Mouse (Mus musculus): ENCODE data around the gene Ptprs.

Ptprs gene

DNA sequence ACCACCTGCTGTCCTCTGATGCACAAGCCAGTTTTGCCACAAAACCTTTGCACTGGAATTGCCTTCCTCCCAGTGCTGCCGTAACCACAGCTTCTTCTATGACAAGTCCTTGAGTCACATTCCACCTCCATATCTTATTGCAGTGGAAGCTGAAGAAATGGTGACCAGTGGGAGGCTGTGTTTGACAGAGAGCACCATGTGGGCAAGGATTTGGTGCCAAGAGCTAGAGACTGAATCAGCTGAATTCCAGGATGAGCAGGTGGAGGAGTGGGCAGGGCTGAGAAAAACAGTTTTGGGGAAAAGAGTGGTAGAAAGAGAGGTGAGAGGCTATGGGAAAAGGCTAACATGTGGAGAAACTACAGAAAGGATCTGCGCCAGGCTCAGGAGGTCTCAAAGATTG lies 17.6 kb upstream of the Ptprs start:
- no peak for DNase-seq (ENCODE audit: extremely low read depth, low read depth)

DNA sequence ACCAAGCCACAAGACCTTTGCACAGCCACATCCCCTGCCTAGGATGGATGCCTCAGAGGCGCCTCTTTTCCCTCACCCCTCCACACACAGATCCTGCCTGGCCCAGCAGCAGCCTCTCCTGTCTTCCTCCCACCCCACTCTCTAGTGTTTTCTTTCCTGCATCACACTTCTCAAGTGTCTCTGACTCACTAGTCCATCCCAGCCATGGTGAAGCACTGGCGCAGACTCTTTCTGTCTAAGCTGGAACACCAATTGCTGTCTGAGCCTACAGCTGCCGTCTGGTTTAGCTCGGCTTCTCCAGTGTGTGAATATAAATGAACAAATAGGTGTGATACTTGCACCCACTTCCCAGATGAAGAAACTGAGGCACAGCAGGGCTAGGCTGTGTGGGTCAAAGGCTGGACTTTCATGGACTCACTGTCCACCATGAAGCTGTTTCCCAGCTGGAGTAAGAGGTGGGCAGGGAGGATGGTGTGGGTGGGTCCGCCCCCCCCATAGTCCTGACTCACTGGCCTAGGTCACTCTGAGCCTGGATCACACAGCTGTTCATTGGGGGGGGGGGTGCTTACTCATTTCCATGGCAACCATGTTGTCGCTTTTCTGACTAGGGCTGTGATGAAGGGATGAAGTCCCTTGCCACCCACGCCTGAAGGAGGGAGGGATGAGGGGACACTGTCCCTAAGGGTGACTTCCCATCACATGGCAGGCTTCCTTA lies 14.3 kb upstream of the Ptprs start:
- no peak for DNase-seq (ENCODE audit: extremely low read depth, low read depth)

GRCm38 (mm10) chr17:56488028-56488427 lies 11.7 kb upstream of the Ptprs start:
- no peak for DNase-seq (ENCODE audit: extremely low read depth, low read depth)

DNA sequence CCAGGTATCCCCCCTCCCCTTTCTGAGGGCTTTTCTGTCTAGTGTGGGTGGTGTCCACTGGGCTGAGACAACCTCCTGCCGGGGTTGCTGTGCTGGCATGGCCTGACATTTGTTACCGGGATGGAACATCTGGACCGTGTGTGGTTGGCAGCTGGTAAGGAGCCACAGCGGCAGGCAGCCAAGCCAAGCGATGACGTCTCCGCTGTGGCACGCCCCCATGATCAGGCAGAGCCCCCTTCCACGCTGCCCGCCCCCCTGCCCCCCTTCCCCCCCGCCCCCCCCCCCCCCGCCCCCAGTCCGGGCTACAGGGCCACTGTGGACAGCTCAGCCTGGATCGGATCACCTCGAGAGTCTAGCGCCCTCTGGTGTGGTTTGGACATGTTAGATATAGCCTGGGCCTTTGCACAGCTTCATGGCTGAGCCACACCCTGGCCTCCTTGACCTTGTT lies 11.2 kb upstream of the Ptprs start:
- DNase-seq (ENCODE audit: extremely low read depth, low read depth) = no peak

DNA sequence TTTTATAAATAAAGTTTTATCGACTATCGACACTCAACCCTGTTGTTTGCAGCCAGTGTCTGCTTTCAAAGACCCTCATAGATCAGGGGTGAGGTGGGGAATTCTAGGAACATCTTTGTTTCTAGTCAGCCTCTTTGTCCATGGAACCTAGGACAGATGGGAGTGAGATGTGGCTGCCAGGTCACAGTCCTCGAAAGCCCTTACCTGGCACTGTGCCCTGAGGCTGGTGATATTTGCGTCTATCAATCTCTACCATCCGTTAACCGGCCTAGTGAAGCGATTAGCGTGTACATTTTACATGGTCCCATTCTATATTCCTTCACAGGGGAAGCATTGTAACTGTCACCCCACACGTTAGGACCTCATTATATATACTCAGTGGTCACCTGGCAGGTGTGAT lies 9.6 kb upstream of the Ptprs start:
- no peak for DNase-seq (ENCODE audit: extremely low read depth, low read depth)

DNA sequence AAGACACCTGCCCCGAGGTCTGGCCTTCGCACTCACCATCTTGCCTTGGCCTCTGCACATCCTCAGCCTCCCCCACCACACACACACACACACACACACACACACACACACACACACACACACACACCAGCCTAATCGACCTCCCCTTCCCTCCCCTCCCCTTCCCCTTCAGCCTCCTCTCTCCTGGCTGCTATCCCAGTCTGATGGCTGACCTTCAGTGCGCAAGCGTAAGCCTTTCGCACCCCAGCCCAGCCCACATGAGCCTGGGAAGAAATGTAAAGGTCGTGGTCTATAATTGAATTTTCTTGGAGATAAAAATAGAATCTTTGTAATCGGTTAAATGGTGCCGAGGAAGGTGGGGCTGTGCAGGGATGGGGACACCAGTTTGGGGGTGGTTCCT lies 8.8 kb upstream of the Ptprs start:
- no peak for DNase-seq (ENCODE audit: extremely low read depth, low read depth)

- no peak for DNase-seq (ENCODE audit: extremely low read depth, low read depth)
Measured at GRCm38 (mm10) chr17:56482671-56483070, 6.4 kb upstream of the Ptprs start.

GRCm38 (mm10) chr17:56479358-56479757 lies 3.1 kb upstream of the Ptprs start:
- DNase-seq (ENCODE audit: extremely low read depth, low read depth) = peak; percentile 44

DNA sequence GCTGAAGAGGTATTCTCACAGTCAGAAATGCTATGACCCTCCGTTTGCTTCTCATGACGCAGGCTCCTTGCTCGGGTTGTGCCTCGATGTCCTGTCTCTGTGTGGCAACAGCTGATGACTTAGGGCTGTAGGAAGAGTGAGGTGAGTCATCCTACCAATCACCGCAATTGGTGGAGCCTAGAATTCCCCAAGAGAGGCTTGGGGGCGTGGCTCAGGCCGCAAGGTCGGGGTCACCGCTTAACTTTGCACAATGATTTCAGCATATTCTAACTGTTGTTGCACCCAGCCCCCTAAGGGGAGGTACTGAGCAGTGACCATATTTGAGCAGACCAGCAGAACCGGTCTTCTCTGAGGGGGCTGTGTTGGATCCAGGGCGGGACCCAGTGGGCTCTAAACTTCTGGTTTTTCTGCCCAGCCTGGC lies 1.9 kb upstream of the Ptprs start:
- no peak for DNase-seq (ENCODE audit: extremely low read depth, low read depth)

GRCm38 (mm10) chr17:56477191-56477818 lies 1.0 kb upstream of the Ptprs start:
- DNase-seq (ENCODE audit: extremely low read depth, low read depth) = no peak

DNA sequence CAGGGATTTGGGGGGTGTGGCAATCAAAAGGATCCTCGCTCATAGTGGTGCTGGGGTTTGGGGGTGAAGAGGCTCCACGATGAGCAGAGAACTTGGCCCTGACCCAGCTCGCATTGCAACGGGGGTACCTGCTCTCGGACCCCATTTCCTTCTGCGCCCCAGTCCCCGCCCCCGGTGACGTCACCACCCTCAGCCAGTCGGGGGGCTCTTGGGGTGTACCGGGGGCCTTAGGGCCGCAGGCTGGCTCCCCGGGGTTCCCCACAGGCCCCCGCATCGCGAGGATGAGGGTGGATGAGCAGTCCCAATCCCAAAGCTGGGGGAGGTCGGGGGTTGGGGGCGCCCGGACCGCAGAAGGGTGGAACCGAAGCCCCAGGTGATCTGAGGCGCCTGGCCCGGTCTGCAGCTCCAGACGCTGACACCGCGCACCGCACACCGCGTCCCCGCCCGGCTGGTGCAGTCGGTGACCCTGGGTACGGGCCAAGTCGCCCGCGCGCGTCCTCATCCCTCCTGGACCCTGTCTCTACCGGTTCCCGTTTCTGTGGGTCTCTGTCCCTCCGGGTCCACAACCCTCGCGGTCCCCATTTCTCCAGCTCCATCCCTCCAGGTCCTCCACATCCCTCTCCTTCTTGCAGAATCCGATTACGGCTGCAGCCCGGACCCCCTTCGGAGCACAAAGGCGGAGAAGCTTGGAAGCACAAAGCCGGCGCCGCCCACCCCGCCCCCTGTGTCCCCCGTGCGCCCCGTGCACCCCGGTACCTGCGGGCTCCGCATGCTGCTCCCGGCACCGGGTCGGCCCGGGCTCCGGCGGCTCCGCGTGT lies 490 bp downstream of the Ptprs start:
- no peak for DNase-seq (ENCODE audit: extremely low read depth, low read depth)

- DNase-seq (ENCODE audit: extremely low read depth, low read depth) = peak; percentile 36
Measured at GRCm38 (mm10) chr17:56474831-56475581, 1.3 kb downstream of the Ptprs start.

DNA sequence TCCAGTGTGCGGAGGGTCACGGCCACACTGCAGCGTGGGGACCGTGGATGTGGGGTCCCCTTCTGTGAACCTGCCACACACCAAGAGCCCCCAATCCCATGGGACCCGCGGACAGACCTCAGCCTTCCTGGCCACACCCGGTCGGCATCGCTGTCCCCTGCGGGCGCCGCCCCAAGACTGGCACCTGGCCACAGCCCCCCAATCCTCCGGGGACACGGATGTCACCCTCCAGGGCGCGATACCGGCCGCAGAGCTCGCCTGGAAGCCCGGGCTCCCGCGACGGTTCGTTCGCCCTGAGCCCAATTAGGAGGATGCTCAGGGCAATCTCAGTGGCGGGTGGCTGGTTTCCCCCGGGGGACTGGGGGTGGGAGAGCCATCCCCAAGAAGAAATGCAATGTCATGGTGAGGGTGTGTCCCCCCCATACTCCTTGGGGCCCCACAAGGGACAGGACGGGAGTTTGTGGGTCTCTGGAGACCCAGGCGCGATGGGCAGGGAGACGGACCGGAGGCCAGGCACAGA lies 1.9 kb downstream of the Ptprs start:
- no peak for DNase-seq (ENCODE audit: extremely low read depth, low read depth)

GRCm38 (mm10) chr17:56473611-56473905 lies 2.7 kb downstream of the Ptprs start:
- no peak for DNase-seq (ENCODE audit: extremely low read depth, low read depth)

DNA sequence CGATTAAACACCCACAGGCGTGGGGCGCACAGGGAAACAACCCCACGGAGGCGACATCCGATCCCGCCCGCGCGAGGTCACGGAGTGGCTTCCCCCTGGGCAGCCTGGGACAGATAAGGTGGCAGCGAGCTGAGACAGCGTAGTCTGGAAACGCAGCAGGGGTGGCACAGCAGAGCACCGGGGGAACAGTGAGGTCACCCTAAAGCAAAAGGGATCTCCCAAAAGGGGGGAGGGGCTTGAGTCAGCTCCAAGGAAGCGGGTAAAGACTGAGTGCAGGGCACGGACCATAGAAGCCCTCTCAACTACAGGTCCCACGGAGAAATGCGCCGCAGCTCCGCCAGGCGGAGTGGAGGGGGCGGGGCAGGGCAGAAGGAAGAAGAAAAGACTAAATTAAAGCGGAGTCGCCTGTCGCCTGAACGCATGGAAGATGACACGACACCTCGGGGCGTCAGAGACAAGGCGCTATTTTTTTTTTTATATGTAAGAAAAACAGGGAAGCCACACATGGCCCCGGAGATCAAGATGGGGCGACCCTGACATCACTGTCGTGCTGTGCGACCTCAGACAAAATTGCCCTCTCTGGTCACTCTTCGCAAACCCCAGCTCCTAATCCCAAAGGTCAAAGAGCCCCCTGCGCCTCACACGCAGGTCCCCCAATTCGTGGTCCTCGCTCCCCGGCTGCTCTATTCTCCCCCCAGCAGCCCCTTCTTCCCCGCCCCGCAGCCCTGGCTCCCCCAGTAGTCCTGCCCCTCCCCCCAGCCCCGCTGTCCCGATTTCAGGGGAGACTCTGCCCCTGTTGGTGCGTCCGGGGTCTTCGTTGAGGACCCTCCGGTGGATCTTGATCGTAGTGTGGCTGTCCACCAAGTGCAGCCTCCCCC lies 3.3 kb downstream of the Ptprs start:
- peak; percentile 74 for DNase-seq (ENCODE audit: extremely low read depth, low read depth)

- DNase-seq (ENCODE audit: extremely low read depth, low read depth) = no peak
Measured at GRCm38 (mm10) chr17:56472121-56472520, 4.2 kb downstream of the Ptprs start.

GRCm38 (mm10) chr17:56471136-56471535 lies 5.1 kb downstream of the Ptprs start:
- no peak for DNase-seq (ENCODE audit: extremely low read depth, low read depth)

- DNase-seq (ENCODE audit: extremely low read depth, low read depth) = no peak
Measured at GRCm38 (mm10) chr17:56470571-56470970, 5.7 kb downstream of the Ptprs start.

DNA sequence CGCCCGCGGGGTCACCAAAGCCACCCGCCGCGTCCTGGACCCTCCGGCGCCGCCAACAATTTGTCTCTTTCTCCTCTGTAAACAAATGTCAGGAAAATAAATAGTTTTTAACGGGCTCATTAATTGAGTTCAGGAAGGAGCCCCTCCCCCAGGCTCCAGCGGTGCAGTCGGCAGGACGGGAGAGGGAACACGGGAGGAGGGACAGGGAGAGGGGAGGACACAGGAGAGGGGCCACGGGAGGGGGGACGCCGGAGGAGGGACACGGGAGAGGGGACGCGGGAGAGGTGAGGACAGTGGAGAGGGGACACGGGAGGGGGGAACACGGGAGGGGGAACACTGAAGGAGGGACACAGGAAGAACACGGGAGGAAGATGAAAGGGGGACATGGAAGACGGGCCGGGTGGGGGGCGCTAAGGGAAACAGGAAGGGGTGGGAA lies 6.3 kb downstream of the Ptprs start:
- DNase-seq (ENCODE audit: extremely low read depth, low read depth) = no peak

GRCm38 (mm10) chr17:56469275-56469674 lies 7.0 kb downstream of the Ptprs start:
- DNase-seq (ENCODE audit: extremely low read depth, low read depth) = no peak

Measured in MEL-GATA-1-ER (cell line).